Mouse (Mus musculus) brain, embryonic 14.5 days (tissue): Measurements from ENCODE around the gene Cetn3. TPM values are rescaled to one million over a fixed set of nuclear protein-coding genes. Genes with fewer than 3 reads are reported as not detected.
A peak's percentile ranks its signal among the peaks of the same experiment; 100 is the strongest.

Experiments used
- DNase-seq: peaks from one replicate; pipeline ENCODE4 v3.0.0-alpha.2; 2011; ENCODE audit warnings: low read depth
- CTCF ChIP-seq: fragments of 200-500 bp; IDR thresholded peaks from 2 replicates; pipeline ENCODE4 v1.5.1; 2012; ENCODE audit warnings: inconsistent platforms, mild to moderate bottlenecking, moderate library complexity, borderline replicate concordance; ENCODE audit not compliant: insufficient read depth, insufficient read length; ENCODE audit errors: extremely low read depth
- POLR2A ChIP-seq: fragments of 200-500 bp; IDR thresholded peaks from 2 replicates; pipeline ENCODE4 v1.6.1; 2012; ENCODE audit warnings: mild to moderate bottlenecking, inconsistent platforms, borderline replicate concordance; ENCODE audit not compliant: poor library complexity, insufficient read depth, insufficient read length, severe bottlenecking; ENCODE audit errors: extremely low read depth
- polyA plus RNA-seq: library from polyadenylated mRNA; depleted of rRNA; stranded (reverse); fragments of >200 nt; gene quantifications from 2 replicates; pipeline ENCODE4 v1.2.3, GENCODE M21; 2012

Gene Cetn3
- polyA plus RNA-seq, 1 experiment = 187 TPM

GRCm38 (mm10) chr13:81767038-81767659, 15.7 kb upstream of the Cetn3 start:
- TF ChIP-seq CTCF (peak; percentile 75), POLR2A (no peak)
- peak; percentile 89 for DNase-seq

- no peak for DNase-seq
- TF ChIP-seq POLR2A (no peak), CTCF (no peak)
Measured at GRCm38 (mm10) chr13:81776217-81776616, 6.7 kb upstream of the Cetn3 start.

GRCm38 (mm10) chr13:81782475-81782874, 402 bp upstream of the Cetn3 start:
- DNase-seq = no peak
- TF ChIP-seq POLR2A (no peak), CTCF (no peak)

GRCm38 (mm10) chr13:81783405-81784342, 797 bp downstream of the Cetn3 start:
- TF ChIP-seq POLR2A = peak; percentile 59
- no peak for TF ChIP-seq CTCF
- DNase-seq = peak; percentile 99

- TF ChIP-seq POLR2A (no peak), CTCF (no peak)
- DNase-seq = peak; percentile 53
Measured at GRCm38 (mm10) chr13:81785766-81786480, 3.0 kb downstream of the Cetn3 start.

- TF ChIP-seq CTCF = no peak
- no peak for TF ChIP-seq POLR2A
- DNase-seq = no peak
Measured at GRCm38 (mm10) chr13:81790160-81790559, 7.3 kb downstream of the Cetn3 start.

- DNase-seq = no peak
- TF ChIP-seq CTCF (no peak), POLR2A (no peak)
Measured at GRCm38 (mm10) chr13:81791861-81792260, 9.0 kb downstream of the Cetn3 start.

- DNase-seq = no peak
- TF ChIP-seq CTCF = no peak
- TF ChIP-seq POLR2A = no peak
Measured at GRCm38 (mm10) chr13:81793850-81794249, 11.0 kb downstream of the Cetn3 start.

- no peak for TF ChIP-seq CTCF
- TF ChIP-seq POLR2A = no peak
- peak; percentile 54 for DNase-seq
Measured at GRCm38 (mm10) chr13:81801121-81801520, 18.2 kb downstream of the Cetn3 start.

- no peak for DNase-seq
- TF ChIP-seq CTCF = no peak
- TF ChIP-seq POLR2A = no peak
Measured at GRCm38 (mm10) chr13:81803713-81804112, 20.8 kb downstream of the Cetn3 start.

- DNase-seq = no peak
- TF ChIP-seq POLR2A = no peak
- no peak for TF ChIP-seq CTCF
Measured at GRCm38 (mm10) chr13:81822750-81823149, 39.9 kb downstream of the Cetn3 start.
